Mouse (Mus musculus) testis, adult 2 months (tissue): Measurements from ENCODE around the gene Gm20388.
"Not testable (repeated sequence)": the region's sequence is repeated elsewhere in the genome, so short reads cannot be mapped to it uniquely, and the experiment has no call there.

Source experiments
- CTCF ChIP-seq: fragments of 200-500 bp; IDR thresholded peaks from 2 replicates; pipeline ENCODE4 v1.5.1; 2012; ENCODE audit warnings: low read depth, mild to moderate bottlenecking, inconsistent platforms, low read length, moderate library complexity; ENCODE audit not compliant: control insufficient read depth, insufficient read depth, insufficient replicate concordance
- POLR2A ChIP-seq: fragments of 200-500 bp; IDR thresholded peaks from 2 replicates; pipeline ENCODE4 v1.6.1; 2012; ENCODE audit warnings: low read depth, mild to moderate bottlenecking, inconsistent platforms, low read length, moderate library complexity; ENCODE audit not compliant: control insufficient read depth

- TF ChIP-seq CTCF, POLR2A: not testable (repeated sequence)
Measured at GRCm38 (mm10) chr8:123430936-123431335, 3520.3 kb downstream of the Gm20388 start.
